35 mouse cellular contexts compared by ENCODE assay signal in genomic region chr3:135395085-135395484, GRCm38 (mm10). TPM values are rescaled to one million over a fixed set of nuclear protein-coding genes. Genes with fewer than 3 reads are reported as not detected.
DNase-seq lines count a peak whose midpoint lies in the region; TF ChIP-seq lines count a peak whose summit lies in the region.
"Had no signal": no experiment of that assay in that cellular context is flagged by ENCODE, and none has a peak within 500 bp of the region (broad histone marks: within the 10 kb centered on the region; RNA-seq: fewer than 3 reads in every experiment).

No protein-coding gene starts in this region.

- no peak overlapping the region for H3K4me2 ChIP-seq in CH12.LX (ENCODE audit: insufficient read depth, low read depth, poor library complexity, severe bottlenecking)
- H3K4me2 ChIP-seq: forebrain, embryonic 15.5 days; heart, embryonic 13.5 days; hindbrain, embryonic 14.5 days; limb, embryonic 13.5 days; liver, embryonic 13.5 days; midbrain, embryonic 12.5 days; neural tube, embryonic 12.5 days had no signal

- TF ChIP-seq RAD21 in CH12.LX (IDR thresholded peaks at IDR 0.05; ENCODE audit: low read depth, low read length) = no peak

- no peak overlapping the region for H3K27ac ChIP-seq in CH12.LX (ENCODE audit: insufficient read depth, low read depth)
- H3K27ac ChIP-seq in small intestine, adult 2 months (ENCODE audit: insufficient read depth, low read depth, low read length) = peak overlapping the region; percentile 32
- H3K27ac ChIP-seq: forebrain, embryonic 15.5 days; heart, embryonic 13.5 days; hindbrain, embryonic 14.5 days; limb, embryonic 13.5 days; liver, embryonic 13.5 days; midbrain, embryonic 12.5 days; neural tube, embryonic 12.5 days had no signal

- H3K79me2 ChIP-seq in CH12.LX (replicated peaks; ENCODE audit: control insufficient read depth, extremely low read depth, insufficient read depth, poor library complexity, severe bottlenecking) = no peaks in the 10 kb centered on the region

- in situ Hi-C loops in CH12.LX (cut with MboI; ENCODE audit: low pct_ligation_motif_present, low pct_unique_long_range_greater_than_20kb, low sequenced_read_pairs) = no loop called here

- no peak overlapping the region for H3K4me3 ChIP-seq in CH12.LX (replicated peaks in 1 of 3; ENCODE audit: low read depth in 2 of 3, low read length in 2 of 3, poor library complexity in 1 of 3)
- no peak overlapping the region for H3K4me3 ChIP-seq in small intestine, adult 2 months (ENCODE audit: low read depth, low read length)
- H3K4me3 ChIP-seq: forebrain, embryonic 15.5 days; heart, embryonic 13.5 days; limb, embryonic 13.5 days; liver, embryonic 13.5 days; megakaryocyte, embryonic 14.5 days; midbrain, embryonic 12.5 days; myocyte; neural tube, embryonic 12.5 days had no signal

- H3K36me3 ChIP-seq in CH12.LX (replicated peaks in 1 of 2; ENCODE audit: control insufficient read depth in 1 of 2, insufficient read depth in 1 of 2, low read length in 1 of 2) = no peaks in the 10 kb centered on the region
- no peaks in the 10 kb centered on the region for H3K36me3 ChIP-seq in small intestine, adult 2 months (ENCODE audit: control insufficient read depth, insufficient read depth, low read length)
- H3K36me3 ChIP-seq: forebrain, embryonic 15.5 days; heart, embryonic 13.5 days; limb, embryonic 13.5 days; liver, embryonic 13.5 days; midbrain, embryonic 12.5 days; neural tube, embryonic 12.5 days had no signal

- no peaks in the 10 kb centered on the region for H3K27me3 ChIP-seq in CH12.LX (replicated peaks)
- no peaks in the 10 kb centered on the region for H3K27me3 ChIP-seq in small intestine, adult 2 months (ENCODE audit: control insufficient read depth, insufficient read depth, low read length)
- H3K27me3 ChIP-seq: forebrain, embryonic 15.5 days; heart, embryonic 13.5 days; limb, embryonic 13.5 days; liver, embryonic 13.5 days; midbrain, embryonic 12.5 days; neural tube, embryonic 12.5 days; Patski had no signal

- 37% methylated on average over 5 of the region's 5 CpGs for WGBS in small intestine, adult 2 months

- dilution Hi-C loops in CH12.LX (cut with MboI; ENCODE audit: extremely low pct_ligation_motif_present, extremely low pct_unique_long_range_greater_than_20kb, low sequenced_read_pairs) = no loop called here

- no peaks in the 10 kb centered on the region for H3K4me1 ChIP-seq in CH12.LX (ENCODE audit: control insufficient read depth in 1 of 2, insufficient read depth in 2 of 2)
- H3K4me1 ChIP-seq in small intestine, adult 2 months (ENCODE audit: control insufficient read depth, insufficient read depth, insufficient read length, low read length) = peaks cover 9% of the 10 kb centered on the region; the same call in 1 of the 2 replicates

- TF ChIP-seq POLR2A in CH12.LX (IDR thresholded peaks at IDR 0.05; ENCODE audit: low read depth, low read length) = no peak
- no peak for TF ChIP-seq POLR2A in small intestine, adult 2 months (IDR thresholded peaks at IDR 0.05; ENCODE audit: low read depth, low read length)

- DNase-seq in adrenal gland, adult 2 months = peak; percentile 13
- no peak for DNase-seq in adrenal gland, postnatal 25 days
- DNase-seq in kidney, postnatal 14 days = peak; percentile 14
- DNase-seq in kidney, adult 18-20 months = no peak
- no peak for DNase-seq in CH12.LX (ENCODE audit: extremely low read depth)
- DNase-seq in right cerebral cortex, postnatal 10 days (ENCODE audit: low spot score in 2 of 2) = no peak
- no peak for DNase-seq in gastrocnemius, postnatal 25 days
- DNase-seq: adrenal gland, postnatal 14 days; cerebellum, adult 11-12 months; cerebellum, adult 9-11 months; gastrocnemius, postnatal 36 days; heart, postnatal 10 days; liver, embryonic 13.5 days; lung, adult 18-20 months; lung, postnatal 4 days; right cerebral cortex, adult 18-20 months; right cerebral cortex, postnatal 4 days; thymus, adult 18-20 months; thymus, postnatal 25 days had no signal

- no peaks in the 10 kb centered on the region for H3K9me3 ChIP-seq in CH12.LX (replicated peaks; ENCODE audit: low read length)
- H3K9me3 ChIP-seq: forebrain, embryonic 15.5 days; heart, embryonic 13.5 days; limb, embryonic 13.5 days; liver, embryonic 13.5 days; megakaryocyte, embryonic 14.5 days; midbrain, embryonic 12.5 days; neural tube, embryonic 12.5 days had no signal

- TF ChIP-seq EP300 in CH12.LX (IDR thresholded peaks at IDR 0.05; ENCODE audit: low read length) = no peak

- no peak for TF ChIP-seq CTCF in CH12.LX (conservative IDR thresholded peaks at IDR 0.05 in 1 of 2, IDR thresholded peaks at IDR 0.05 in 1 of 2; ENCODE audit: low read depth in 2 of 2, low read length in 2 of 2)
- TF ChIP-seq CTCF in small intestine, adult 2 months (IDR thresholded peaks at IDR 0.05; ENCODE audit: extremely low read depth, insufficient read length, insufficient replicate concordance, low read depth, low read length) = no peak

- no peak overlapping the region for H3K9ac ChIP-seq in CH12.LX (ENCODE audit: insufficient read depth, low read depth)
- H3K9ac ChIP-seq: forebrain, embryonic 15.5 days; heart, embryonic 13.5 days; hindbrain, embryonic 14.5 days; limb, embryonic 13.5 days; liver, embryonic 13.5 days; midbrain, embryonic 12.5 days; neural tube, embryonic 12.5 days had no signal

TF ChIP-seq in CH12.LX, 34 proteins besides CTCF, POLR2A, EP300 and RAD21:
- TF ChIP-seq BHLHE40 (IDR thresholded peaks at IDR 0.05; ENCODE audit: low read depth, low read length) (no peak), MAZ (IDR thresholded peaks at IDR 0.05; ENCODE audit: low read depth, low read length) (no peak), ZNF384 (IDR thresholded peaks at IDR 0.05; ENCODE audit: low read depth, low read length) (no peak), JUND (conservative IDR thresholded peaks at IDR 0.05; ENCODE audit: low read depth, low read length) (no peak), UBTF (IDR thresholded peaks at IDR 0.05; ENCODE audit: low read depth, low read length) (no peak), MAX (IDR thresholded peaks at IDR 0.05; ENCODE audit: low read length) (peak; percentile 36; the same call in 1 of the 2 replicates), MYC (IDR thresholded peaks at IDR 0.05; ENCODE audit: low read depth, low read length) (0 out of 2 replicates have a peak, but pooled peaks have one; percentile 21), MXI1 (IDR thresholded peaks at IDR 0.05; ENCODE audit: low read depth, low read length) (no peak)
TF ChIP-seq in CH12.LX: peak in this region for 2.

RNA-seq across cellular contexts. Expression of gene Cisd2, which starts 28.6 kb away (rescaled TPM):
- total RNA-seq in adrenal gland, adult 2 months (2021) = 10 to 100 TPM; 25.4 to 31.0 TPM
- 48.4 and 53.3 TPM in 2 replicates for polyA plus RNA-seq in adrenal gland, adult 2 months (2012; rRNA removed)
- 32.9 and 35.5 TPM in 2 replicates for total RNA-seq in adrenal gland, postnatal 25 days (2021)
- total RNA-seq in CH12.LX (2012; rRNA removed) (36.4 and 39.4 TPM in 2 replicates), CH12.LX (2014; rRNA removed) (62.0 and 70.8 TPM in 2 replicates)
- polyA plus RNA-seq in CH12.LX (2012; ENCODE audit: insufficient read length, low read depth) = 58.2 and 65.5 TPM in 2 replicates
- polyA plus RNA-seq in small intestine, adult 2 months (2012; rRNA removed) = 12.4 and 26.6 TPM in 2 replicates
- total RNA-seq in gastrocnemius, postnatal 25 days (2021) = 10 to 100 TPM; 27.9 to 29.2 TPM

RNA-seq across cellular contexts. Expression of gene Ube2d3, which starts 42.9 kb away (rescaled TPM):
- 100 to 1,000 TPM; 357 to 547 TPM for total RNA-seq in adrenal gland, adult 2 months (2021)
- 261 and 295 TPM in 2 replicates for polyA plus RNA-seq in adrenal gland, adult 2 months (2012; rRNA removed)
- 377 and 397 TPM in 2 replicates for total RNA-seq in adrenal gland, postnatal 25 days (2021)
- total RNA-seq in CH12.LX (2012; rRNA removed) (590 and 839 TPM in 2 replicates), CH12.LX (2014; rRNA removed) (1,791 and 1,803 TPM in 2 replicates)
- polyA plus RNA-seq in CH12.LX (2012; ENCODE audit: insufficient read length, low read depth) = 1,178 and 1,222 TPM in 2 replicates
- polyA plus RNA-seq in small intestine, adult 2 months (2012; rRNA removed) = 192 and 259 TPM in 2 replicates
- total RNA-seq in gastrocnemius, postnatal 25 days (2021) = 100 to 1,000 TPM; 281 to 301 TPM

RNA-seq across cellular contexts. Expression of gene Slc9b1, which starts 47.3 kb away (rescaled TPM):
- under 1 TPM; 0.35 to 0.90 TPM for total RNA-seq in adrenal gland, adult 2 months (2021)
- polyA plus RNA-seq in adrenal gland, adult 2 months (2012; rRNA removed) = 0.06 TPM in 1 of 2 replicates, not detected in the other
- total RNA-seq in adrenal gland, postnatal 25 days (2021) = 1.2 TPM in 1 of 2 replicates, not detected in the other
- total RNA-seq in CH12.LX (2012; rRNA removed) = 1.3 and 1.9 TPM in 2 replicates
- 2.3 and 2.7 TPM in 2 replicates for total RNA-seq in CH12.LX (2014; rRNA removed)
- 2.3 and 3.1 TPM in 2 replicates for polyA plus RNA-seq in CH12.LX (2012; ENCODE audit: insufficient read length, low read depth)
- not detected in 2 replicates for polyA plus RNA-seq in small intestine, adult 2 months (2012; rRNA removed)
- not detected for total RNA-seq in gastrocnemius, postnatal 25 days (2021)
- total RNA-seq: common myeloid progenitor, adult 5-6 weeks; gastrocnemius, adult 18-20 months; gastrocnemius, postnatal 36 days; MEL; midbrain, postnatal 0 days had no signal
- polyA plus RNA-seq: C2C12; heart, embryonic 13.5 days; liver, embryonic 13.5 days; midbrain, postnatal 0 days; myocyte; neural tube, embryonic 12.5 days; Patski; stomach, embryonic 14.5 days had no signal

Comparison
In these comparisons a context has a peak if more than half of its experiments do, and no peak if none do; other contexts are left out.
1. DNase-seq: peak in adrenal gland, adult 2 months (single experiment) and kidney, postnatal 14 days (single experiment); none in adrenal gland, postnatal 25 days (single experiment), kidney, adult 18-20 months (single experiment), CH12.LX (single experiment), right cerebral cortex, postnatal 10 days (0 of 2) and gastrocnemius, postnatal 25 days (single experiment).